Mouse (Mus musculus) gastrocnemius, postnatal 4 days (tissue): Measurements from ENCODE around the gene Gm10134. TPM values are rescaled to one million over a fixed set of nuclear protein-coding genes. Genes with fewer than 3 reads are reported as not detected.
A peak's percentile ranks its signal among the peaks of the same experiment; 100 is the strongest.
"Not testable (repeated sequence)": the region's sequence is repeated elsewhere in the genome, so short reads cannot be mapped to it uniquely, and the experiment has no call there.

Experiments
- DNase-seq, 2 experiments: peaks; one replicate each; pipeline ENCODE4 v3.0.0; 2021 to 2022; ENCODE audit warnings: low spot score in 2 of 2, mixed read lengths in 2 of 2
- long read RNA-seq, 2 experiments: library from polyadenylated mRNA; stranded (forward); transcript quantifications; one replicate each; pipeline ENCODE4 v2.0.0; 2021
- total RNA-seq, 2 experiments: library from RNA; stranded (reverse); gene quantifications; 2 replicates each; pipeline ENCODE4 v1.2.3; 2021

Gm10134 gene
- 1 to 10 TPM; 1.7 to 2.7 TPM for total RNA-seq
- long read RNA-seq, experiment 1: 0 reads
- long read RNA-seq, experiment 2: 0 reads

- DNase-seq: no peak
Measured at GRCm38 (mm10) chr2:28505795-28506194, at the start of gene Gm10134. Gene Gm10134, plus strand, starts transcription at chr2:28506095.

GRCm38 (mm10) chr2:28456616-28457015 is 49.3 kb upstream of the Gm10134 start:
- no peak for DNase-seq

GRCm38 (mm10) chr2:28463919-28464318 is 42.0 kb upstream of the Gm10134 start:
- DNase-seq: no peak

GRCm38 (mm10) chr2:28464919-28465318 is 41.0 kb upstream of the Gm10134 start:
- DNase-seq: no peak

GRCm38 (mm10) chr2:28465836-28466518 is 39.9 kb upstream of the Gm10134 start, which contains the start of gene 1700007K13Rik:
Gene 1700007K13Rik, minus strand, starts transcription at chr2:28466332.
- DNase-seq: no peak

GRCm38 (mm10) chr2:28467860-28468485 is 37.9 kb upstream of the Gm10134 start, which contains the start of gene Mrps2:
Gene Mrps2, plus strand, starts transcription at chr2:28468066.
- peak; percentile 69 to 86 for DNase-seq

GRCm38 (mm10) chr2:28468486-28469225 is 37.2 kb upstream of the Gm10134 start:
- DNase-seq: no peak

- no peak for DNase-seq
Measured at GRCm38 (mm10) chr2:28469461-28469860, 36.4 kb upstream of the Gm10134 start.

GRCm38 (mm10) chr2:28470591-28470990 is 35.3 kb upstream of the Gm10134 start:
- no peak for DNase-seq

GRCm38 (mm10) chr2:28472011-28472410 is 33.9 kb upstream of the Gm10134 start:
- not testable (repeated sequence) for DNase-seq

GRCm38 (mm10) chr2:28477993-28478392 is 27.9 kb upstream of the Gm10134 start:
- not testable (repeated sequence) for DNase-seq

GRCm38 (mm10) chr2:28479208-28480204 is 26.4 kb upstream of the Gm10134 start:
- DNase-seq: no peak

GRCm38 (mm10) chr2:28483861-28484260 is 22.0 kb upstream of the Gm10134 start:
- DNase-seq: no peak

- DNase-seq: no peak
Measured at GRCm38 (mm10) chr2:28494521-28494920, 11.4 kb upstream of the Gm10134 start.

GRCm38 (mm10) chr2:28495207-28495756 is 10.6 kb upstream of the Gm10134 start:
- no peak for DNase-seq

GRCm38 (mm10) chr2:28495801-28496595 is 9.9 kb upstream of the Gm10134 start:
- no peak for DNase-seq

- no peak for DNase-seq
Measured at GRCm38 (mm10) chr2:28496671-28497070, 9.2 kb upstream of the Gm10134 start, which contains the start of gene Gbgt1. Gene Gbgt1, plus strand, starts transcription at chr2:28496891.

- DNase-seq: no peak
Measured at GRCm38 (mm10) chr2:28497561-28497960, 8.3 kb upstream of the Gm10134 start.

- no peak for DNase-seq
Measured at GRCm38 (mm10) chr2:28498431-28498830, 7.5 kb upstream of the Gm10134 start.
